Mouse (Mus musculus): ENCODE data around the gene Bckdhb.

GRCm38 (mm10) chr9:84110616-84111015 lies 185.7 kb downstream of the Bckdhb start:
- TF ChIP-seq POLR2A (IDR thresholded peaks at IDR 0.05; ENCODE audit: insufficient read depth, low read depth, low read length) (no peak), CTCF (IDR thresholded peaks at IDR 0.05; ENCODE audit: insufficient read depth, low read depth, low read length) (no peak)

Measured in olfactory bulb, adult 2 months (tissue).